Mouse (Mus musculus): ENCODE results near the gene Nxn. TPM values are rescaled to one million over a fixed set of nuclear protein-coding genes. Genes with fewer than 3 reads are reported as not detected.

The Nxn gene
- polyA plus RNA-seq, 1 experiment from 2014 or later: 33.1 TPM

- no peak overlapping the region for H3K9ac ChIP-seq
- no peak overlapping the region for H3K4me3 ChIP-seq (replicated peaks)
- no peak overlapping the region for H3K4me2 ChIP-seq
- ATAC-seq (replicated peaks; ENCODE audit: low FRiP score): no peak
- 65% methylated on average over 4 of the region's 4 CpGs for WGBS
- H3K9me3 ChIP-seq (replicated peaks): no peaks in the 10 kb centered on the region
- no peaks in the 10 kb centered on the region for H3K4me1 ChIP-seq
- no peaks in the 10 kb centered on the region for H3K27me3 ChIP-seq
- no peak overlapping the region for H3K27ac ChIP-seq
- H3K36me3 ChIP-seq: peaks cover 98% of the 10 kb centered on the region
Measured at GRCm38 (mm10) chr11:76419179-76419578, 20.2 kb upstream of the Nxn start.

- H3K9ac ChIP-seq: no peak overlapping the region
- H3K9me3 ChIP-seq (replicated peaks): no peaks in the 10 kb centered on the region
- 86% methylated on average over 8 of the region's 8 CpGs for WGBS
- H3K27me3 ChIP-seq: no peaks in the 10 kb centered on the region
- no peak overlapping the region for H3K27ac ChIP-seq
- peaks cover 98% of the 10 kb centered on the region for H3K36me3 ChIP-seq
- no peak overlapping the region for H3K4me3 ChIP-seq (replicated peaks)
- H3K4me1 ChIP-seq: no peaks in the 10 kb centered on the region
- ATAC-seq (replicated peaks; ENCODE audit: low FRiP score): no peak
- H3K4me2 ChIP-seq: no peak overlapping the region
Measured at GRCm38 (mm10) chr11:76418423-76418822, 19.5 kb upstream of the Nxn start.

GRCm38 (mm10) chr11:76415985-76416384 is 17.0 kb upstream of the Nxn start:
- Histone ChIP-seq H3K36me3 (peaks cover 95% of the 10 kb centered on the region), H3K4me1 (no peaks in the 10 kb centered on the region), H3K27ac (no peak overlapping the region), H3K4me3 (replicated peaks) (no peak overlapping the region), H3K9me3 (replicated peaks) (no peaks in the 10 kb centered on the region), H3K27me3 (no peaks in the 10 kb centered on the region), H3K4me2 (no peak overlapping the region), H3K9ac (no peak overlapping the region)
- WGBS: 40% methylated on average over 2 of the region's 2 CpGs
- ATAC-seq (replicated peaks; ENCODE audit: low FRiP score): no peak

GRCm38 (mm10) chr11:76415001-76415400 is 16.1 kb upstream of the Nxn start:
- no peak for ATAC-seq (replicated peaks; ENCODE audit: low FRiP score)
- Histone ChIP-seq H3K27me3 (no peaks in the 10 kb centered on the region), H3K36me3 (peaks cover 91% of the 10 kb centered on the region), H3K9ac (no peak overlapping the region), H3K9me3 (replicated peaks) (no peaks in the 10 kb centered on the region), H3K4me2 (no peak overlapping the region), H3K4me1 (no peaks in the 10 kb centered on the region), H3K4me3 (replicated peaks) (no peak overlapping the region), H3K27ac (no peak overlapping the region)
- WGBS: 87% methylated on average over 4 of the region's 4 CpGs

GRCm38 (mm10) chr11:76413202-76413601 is 14.3 kb upstream of the Nxn start:
- Histone ChIP-seq H3K27me3 (no peaks in the 10 kb centered on the region), H3K27ac (no peak overlapping the region)

GRCm38 (mm10) chr11:76410826-76411225 is 11.9 kb upstream of the Nxn start:
- Histone ChIP-seq H3K9ac (no peak overlapping the region), H3K27ac (no peak overlapping the region), H3K9me3 (replicated peaks) (no peaks in the 10 kb centered on the region), H3K4me3 (replicated peaks) (no peak overlapping the region), H3K4me1 (peaks cover 12% of the 10 kb centered on the region), H3K36me3 (peaks cover 58% of the 10 kb centered on the region), H3K4me2 (no peak overlapping the region), H3K27me3 (no peaks in the 10 kb centered on the region)
- 77% methylated on average over 12 of the region's 12 CpGs for WGBS
- no peak for ATAC-seq (replicated peaks; ENCODE audit: low FRiP score)

More at GRCm38 (mm10) chr11:76413202-76413601, 14.3 kb upstream of the Nxn start:
- Histone ChIP-seq H3K4me3 (replicated peaks) (no peak overlapping the region), H3K4me1 (peaks cover 5% of the 10 kb centered on the region), H3K4me2 (no peak overlapping the region), H3K9ac (no peak overlapping the region), H3K36me3 (peaks cover 82% of the 10 kb centered on the region), H3K9me3 (replicated peaks) (no peaks in the 10 kb centered on the region)
- no peak for ATAC-seq (replicated peaks; ENCODE audit: low FRiP score)
- WGBS: 75% methylated on average over 4 of the region's 4 CpGs

GRCm38 (mm10) chr11:76406702-76407583 is 8.0 kb upstream of the Nxn start, which contains the start of gene Timm22:
Gene Timm22, plus strand, starts transcription at chr11:76406952.
- peaks cover 12% of the 10 kb centered on the region for H3K4me1 ChIP-seq
- no peaks in the 10 kb centered on the region for H3K9me3 ChIP-seq (replicated peaks)
- peak within 1 kb of the TSS; percentile 75 for H3K4me2 ChIP-seq
- peak; percentile 94 for ATAC-seq (replicated peaks; ENCODE audit: low FRiP score)
- H3K36me3 ChIP-seq: peaks cover 20% of the 10 kb centered on the region
- peak within 1 kb of the TSS; percentile 86 for H3K4me3 ChIP-seq (replicated peaks)
- under 1% methylated on average over 46 of the region's 46 CpGs for WGBS
- no peaks in the 10 kb centered on the region for H3K27me3 ChIP-seq
- H3K9ac ChIP-seq: peak within 1 kb of the TSS; percentile 96
- peak within 1 kb of the TSS; percentile 82 for H3K27ac ChIP-seq

GRCm38 (mm10) chr11:76405626-76406264 is 6.8 kb upstream of the Nxn start:
- H3K27ac ChIP-seq: no peak overlapping the region
- no peaks in the 10 kb centered on the region for H3K9me3 ChIP-seq (replicated peaks)
- H3K36me3 ChIP-seq: peaks cover 12% of the 10 kb centered on the region; the same call in 1 of the 2 replicates
- ATAC-seq (replicated peaks; ENCODE audit: low FRiP score): no peak
- no peak overlapping the region for H3K9ac ChIP-seq
- no peak overlapping the region for H3K4me2 ChIP-seq
- H3K27me3 ChIP-seq: no peaks in the 10 kb centered on the region
- H3K4me3 ChIP-seq (replicated peaks): no peak overlapping the region
- H3K4me1 ChIP-seq: peaks cover 12% of the 10 kb centered on the region
- 81% methylated on average over 5 of the region's 5 CpGs for WGBS

GRCm38 (mm10) chr11:76405113-76405512 is 6.2 kb upstream of the Nxn start:
- Histone ChIP-seq H3K4me2 (no peak overlapping the region), H3K4me3 (replicated peaks) (no peak overlapping the region), H3K27me3 (no peaks in the 10 kb centered on the region), H3K9me3 (replicated peaks) (no peaks in the 10 kb centered on the region), H3K4me1 (peaks cover 13% of the 10 kb centered on the region), H3K27ac (no peak overlapping the region), H3K9ac (no peak overlapping the region), H3K36me3 (peaks cover 10% of the 10 kb centered on the region; the same call in 1 of the 2 replicates)
- ATAC-seq (replicated peaks; ENCODE audit: low FRiP score): no peak
- WGBS: 67% methylated on average over 4 of the region's 4 CpGs

GRCm38 (mm10) chr11:76401398-76401797 is 2.5 kb upstream of the Nxn start:
- no peak overlapping the region for H3K4me2 ChIP-seq
- H3K9ac ChIP-seq: no peak overlapping the region
- H3K4me1 ChIP-seq: peaks cover 19% of the 10 kb centered on the region
- no peak for ATAC-seq (replicated peaks; ENCODE audit: low FRiP score)
- no peaks in the 10 kb centered on the region for H3K36me3 ChIP-seq
- WGBS: 70% methylated on average over 10 of the region's 10 CpGs
- H3K9me3 ChIP-seq (replicated peaks): no peaks in the 10 kb centered on the region
- no peak overlapping the region for H3K27ac ChIP-seq
- no peak overlapping the region for H3K4me3 ChIP-seq (replicated peaks)
- H3K27me3 ChIP-seq: no peaks in the 10 kb centered on the region

GRCm38 (mm10) chr11:76399587-76400330 is 819 bp upstream of the Nxn start:
- H3K4me2 ChIP-seq: peak overlapping the region; percentile 92
- H3K27me3 ChIP-seq: no peaks in the 10 kb centered on the region
- WGBS: 9% methylated on average over 11 of the region's 11 CpGs
- H3K4me3 ChIP-seq (replicated peaks): peak overlapping the region; percentile 93
- 0 out of 2 replicates have a peak, but pooled peaks have one; percentile 30 for ATAC-seq (replicated peaks; ENCODE audit: low FRiP score)
- H3K36me3 ChIP-seq: no peaks in the 10 kb centered on the region
- peaks cover 24% of the 10 kb centered on the region for H3K4me1 ChIP-seq
- H3K9me3 ChIP-seq (replicated peaks): no peaks in the 10 kb centered on the region
- H3K27ac ChIP-seq: peak overlapping the region; percentile 91
- H3K9ac ChIP-seq: peak overlapping the region; percentile 90; the same call in 1 of the 2 replicates

All from kidney, embryonic 15.5 days (tissue).